Mouse (Mus musculus) hematopoietic stem cell, adult 5-6 weeks (primary cell): ENCODE measurements around the gene Stk39. TPM values are rescaled to one million over a fixed set of nuclear protein-coding genes. Genes with fewer than 3 reads are reported as not detected.

Source experiments
- ATAC-seq, 2 experiments: fragments of 125-278 bp in 1 of 2; replicated peaks in 1 of 2; 2 replicates each; pipeline ENCODE4 v1.8.0; 2016 to 2017; ENCODE audit warnings: inconsistent platforms in 2 of 2, mild to moderate bottlenecking in 2 of 2, moderate number of reproducible peaks in 2 of 2, low read depth in 1 of 2, moderate TSS enrichment in 1 of 2; ENCODE audit not compliant: low FRiP score in 2 of 2, poor library complexity in 2 of 2, severe bottlenecking in 2 of 2, insufficient read depth in 1 of 2, low TSS enrichment in 1 of 2
- total RNA-seq: library from RNA; stranded (forward); fragments of 172-1452, 232-1000 nt; gene quantifications from 2 replicates; pipeline ENCODE4 v1.2.3, GENCODE M21; 2017

The Stk39 gene
- total RNA-seq, 1 experiment from 2014 or later, result 11.0 TPM

GRCm38 (mm10) chr2:68466124-68467070 is 5.7 kb downstream of the Stk39 start:
- peak; percentile 41 to 44 for ATAC-seq

- peak in 1 of 2 experiments; percentile 29; a peak in 3 of 4 replicates for ATAC-seq
Observed at GRCm38 (mm10) chr2:68465266-68466123, 6.6 kb downstream of the Stk39 start.

- ATAC-seq, result no peak
Observed at GRCm38 (mm10) chr2:68464456-68464855, 7.6 kb downstream of the Stk39 start.

- no peak for ATAC-seq
Observed at GRCm38 (mm10) chr2:68463801-68464200, 8.3 kb downstream of the Stk39 start.

GRCm38 (mm10) chr2:68458115-68458514 is 14.0 kb downstream of the Stk39 start:
- no peak for ATAC-seq

GRCm38 (mm10) chr2:68457455-68458032 is 14.5 kb downstream of the Stk39 start:
- no peak for ATAC-seq

- ATAC-seq, result no peak
Observed at GRCm38 (mm10) chr2:68456899-68457298, 15.2 kb downstream of the Stk39 start.

- no peak for ATAC-seq
Observed at GRCm38 (mm10) chr2:68452379-68452778, 19.7 kb downstream of the Stk39 start.

- ATAC-seq, result no peak
Observed at GRCm38 (mm10) chr2:68448035-68448434, 24.0 kb downstream of the Stk39 start.

- ATAC-seq, result no peak
Observed at GRCm38 (mm10) chr2:68443141-68443540, 28.9 kb downstream of the Stk39 start.

GRCm38 (mm10) chr2:68442113-68442717 is 29.9 kb downstream of the Stk39 start:
- no peak for ATAC-seq

- ATAC-seq, result no peak
Observed at GRCm38 (mm10) chr2:68439614-68440013, 32.5 kb downstream of the Stk39 start.

- peak in 1 of 2 experiments; percentile 34; a peak in 2 of 4 replicates for ATAC-seq
Observed at GRCm38 (mm10) chr2:68437920-68438319, 34.1 kb downstream of the Stk39 start.

- no peak for ATAC-seq
Observed at GRCm38 (mm10) chr2:68437216-68437615, 34.9 kb downstream of the Stk39 start.

- ATAC-seq, result peak in 1 of 2 experiments; percentile 6; a peak in 1 of 4 replicates
Observed at GRCm38 (mm10) chr2:68436305-68436704, 35.8 kb downstream of the Stk39 start.

GRCm38 (mm10) chr2:68435494-68436255 is 36.4 kb downstream of the Stk39 start:
- peak; percentile 24 to 27; a peak in 2 of 4 replicates for ATAC-seq

- no peak for ATAC-seq
Observed at GRCm38 (mm10) chr2:68434997-68435396, 37.1 kb downstream of the Stk39 start.
